Mouse (Mus musculus) CH12.LX (cell line): Measurements from ENCODE around the gene Scpep1. TPM values are rescaled to one million over a fixed set of nuclear protein-coding genes. Genes with fewer than 3 reads are reported as not detected.
A peak's percentile ranks its signal among the peaks of the same experiment; 100 is the strongest.

ENCODE experiments used
- DNase-seq: peaks from one replicate; pipeline ENCODE4 v3.0.0-alpha.2; 2013; ENCODE audit errors: extremely low read depth
- H3K27ac ChIP-seq: 2 replicates; pipeline ENCODE4 v1.5.1; 2012; ENCODE audit warnings: low read depth, mild to moderate bottlenecking, control low read depth, moderate library complexity; ENCODE audit not compliant: insufficient read depth
- H3K27me3 ChIP-seq: replicated peaks from 2 replicates; pipeline ENCODE3; 2012; ENCODE audit warnings: inconsistent platforms
- H3K36me3 ChIP-seq, 2 experiments: replicated peaks in 1 of 2; 2 replicates each; pipeline versions ENCODE3 to v1.6.1; 2012; ENCODE audit warnings: inconsistent platforms in 1 of 2, low read length in 1 of 2, mild to moderate bottlenecking in 1 of 2, mixed read lengths in 1 of 2, moderate library complexity in 1 of 2; ENCODE audit not compliant: control insufficient read depth in 1 of 2, insufficient read depth in 1 of 2
- H3K4me1 ChIP-seq, 2 experiments: 2 replicates each; pipeline ENCODE4 v1.6.1; 2012; ENCODE audit warnings: inconsistent platforms in 1 of 2, moderate library complexity in 1 of 2; ENCODE audit not compliant: insufficient read depth in 2 of 2, control insufficient read depth in 1 of 2
- H3K4me2 ChIP-seq: 2 replicates; pipeline ENCODE4 v1.6.1; 2012; ENCODE audit warnings: low read depth, mild to moderate bottlenecking, control low read depth; ENCODE audit not compliant: poor library complexity, insufficient read depth, severe bottlenecking
- H3K4me3 ChIP-seq, 3 experiments: fragments of 150-350 bp in 1 of 3; sonication (generic) in 1 of 3; replicated peaks in 1 of 3; 2 replicates each; pipeline versions ENCODE3 to v1.5.1; 2011 to 2012; ENCODE audit warnings: low read depth in 2 of 3, low read length in 2 of 3, mild to moderate bottlenecking in 2 of 3, moderate library complexity in 2 of 3, control low read depth in 1 of 3, improper control_type of control experiment in 1 of 3, inconsistent platforms in 1 of 3, mixed read lengths in 1 of 3; ENCODE audit not compliant: poor library complexity in 1 of 3
- H3K79me2 ChIP-seq: replicated peaks from 2 replicates; pipeline ENCODE4 v1.6.1; 2012; ENCODE audit warnings: mild to moderate bottlenecking, moderate library complexity; ENCODE audit not compliant: control insufficient read depth, poor library complexity, insufficient read depth, severe bottlenecking; ENCODE audit errors: extremely low read depth
- H3K9ac ChIP-seq: 2 replicates; pipeline ENCODE4 v1.6.1; 2012; ENCODE audit warnings: low read depth, mild to moderate bottlenecking, control low read depth, moderate library complexity; ENCODE audit not compliant: insufficient read depth
- H3K9me3 ChIP-seq: replicated peaks from 2 replicates; pipeline ENCODE3; 2012; ENCODE audit warnings: low read length, inconsistent platforms, mixed read lengths
- BHLHE40 ChIP-seq: IDR thresholded peaks from 2 replicates; pipeline ENCODE4 v1.6.1; 2011; ENCODE audit warnings: mild to moderate bottlenecking, low read depth, low read length, improper control_type of control experiment
- CHD1 ChIP-seq: IDR thresholded peaks from 2 replicates; pipeline ENCODE4 v1.6.1; 2012; ENCODE audit warnings: low read depth, low read length, improper control_type of control experiment, inconsistent platforms
- CTCF ChIP-seq, 2 experiments: IDR thresholded peaks in 1 of 2; conservative IDR thresholded peaks in 1 of 2; 2 replicates each; pipeline ENCODE4 v1.5.1; 2011 to 2012; ENCODE audit warnings: low read depth in 2 of 2, low read length in 2 of 2, improper control_type of control experiment in 1 of 2, inconsistent platforms in 1 of 2, mild to moderate bottlenecking in 1 of 2, moderate library complexity in 1 of 2
- E2F4 ChIP-seq: IDR thresholded peaks from 2 replicates; pipeline ENCODE4 v1.6.1; 2011; ENCODE audit warnings: low read depth, low read length, improper control_type of control experiment; ENCODE audit not compliant: insufficient replicate concordance
- EP300 ChIP-seq: IDR thresholded peaks from 2 replicates; pipeline ENCODE4 v1.6.1; 2011; ENCODE audit warnings: low read length, improper control_type of control experiment
- ETS1 ChIP-seq: conservative IDR thresholded peaks from 2 replicates; pipeline ENCODE4 v1.6.1; 2012; ENCODE audit warnings: low read depth, mild to moderate bottlenecking, inconsistent platforms, low read length, improper control_type of control experiment, moderate library complexity
- HCFC1 ChIP-seq: IDR thresholded peaks from 2 replicates; pipeline ENCODE4 v1.6.1; 2012; ENCODE audit warnings: low read depth, mild to moderate bottlenecking, inconsistent platforms, low read length, improper control_type of control experiment
- JUN ChIP-seq: IDR thresholded peaks from 2 replicates; pipeline ENCODE4 v1.6.1; 2011; ENCODE audit warnings: low read depth, mild to moderate bottlenecking, low read length, improper control_type of control experiment, moderate library complexity; ENCODE audit not compliant: insufficient read depth
- JUND ChIP-seq: conservative IDR thresholded peaks from 2 replicates; pipeline ENCODE4 v1.6.1; 2011; ENCODE audit warnings: low read depth, low read length, improper control_type of control experiment
- MAFK ChIP-seq: IDR thresholded peaks from 2 replicates; pipeline ENCODE4 v1.6.1; 2011; ENCODE audit warnings: low read length, improper control_type of control experiment; ENCODE audit not compliant: insufficient replicate concordance
- MAZ ChIP-seq: IDR thresholded peaks from 2 replicates; pipeline ENCODE4 v1.6.1; 2012; ENCODE audit warnings: low read depth, mild to moderate bottlenecking, inconsistent platforms, low read length, improper control_type of control experiment, moderate library complexity
- MEF2A ChIP-seq: IDR thresholded peaks from 2 replicates; pipeline ENCODE4 v1.6.1; 2014; ENCODE audit warnings: low read depth, mild to moderate bottlenecking, inconsistent platforms, low read length, improper control_type of control experiment, borderline replicate concordance
- MYC ChIP-seq: IDR thresholded peaks from 2 replicates; pipeline ENCODE4 v1.6.1; 2011; ENCODE audit warnings: low read depth, mild to moderate bottlenecking, improper control_type of control experiment, low read length
- NELFE ChIP-seq: IDR thresholded peaks from 2 replicates; pipeline ENCODE4 v1.6.1; 2011; ENCODE audit warnings: low read depth, low read length, improper control_type of control experiment
- RAD21 ChIP-seq: IDR thresholded peaks from 2 replicates; pipeline ENCODE4 v1.6.1; 2011; ENCODE audit warnings: low read depth, mild to moderate bottlenecking, low read length, improper control_type of control experiment, moderate library complexity
- SIN3A ChIP-seq: IDR thresholded peaks from 2 replicates; pipeline ENCODE4 v1.6.1; 2012; ENCODE audit warnings: low read length, improper control_type of control experiment, inconsistent platforms
- TBP ChIP-seq: conservative IDR thresholded peaks from 2 replicates; pipeline ENCODE4 v1.6.1; 2011; ENCODE audit warnings: low read depth, low read length, improper control_type of control experiment
- TCF12 ChIP-seq: IDR thresholded peaks from 2 replicates; pipeline ENCODE4 v1.6.1; 2014; ENCODE audit warnings: low read depth, mild to moderate bottlenecking, inconsistent platforms, low read length, improper control_type of control experiment
- UBTF ChIP-seq: IDR thresholded peaks from 2 replicates; pipeline ENCODE4 v1.6.1; 2012; ENCODE audit warnings: low read depth, mild to moderate bottlenecking, inconsistent platforms, low read length, improper control_type of control experiment, moderate library complexity
- USF1 ChIP-seq: IDR thresholded peaks from 2 replicates; pipeline ENCODE4 v1.6.1; 2014; ENCODE audit warnings: low read depth, mild to moderate bottlenecking, inconsistent platforms, low read length, improper control_type of control experiment
- ZC3H11A ChIP-seq: IDR thresholded peaks from 2 replicates; pipeline ENCODE4 v1.6.1; 2012; ENCODE audit warnings: low read depth, mild to moderate bottlenecking, inconsistent platforms, low read length, improper control_type of control experiment
- ZKSCAN1 ChIP-seq: IDR thresholded peaks from 2 replicates; pipeline ENCODE4 v1.6.1; 2012; ENCODE audit warnings: low read depth, inconsistent platforms, low read length, improper control_type of control experiment, borderline replicate concordance
- ZMIZ1 ChIP-seq: IDR thresholded peaks from 2 replicates; pipeline ENCODE4 v1.6.1; 2012; ENCODE audit warnings: low read depth, mild to moderate bottlenecking, inconsistent platforms, low read length, improper control_type of control experiment
- dilution Hi-C: fragments of 300-500 bp; cut with MboI; formaldehyde crosslinking; loops from 2 replicates; pipeline ENCODE4 v1.14.3; 2020; ENCODE audit warnings: low sequenced_read_pairs; ENCODE audit not compliant: extremely low pct_unique_long_range_greater_than_20kb, extremely low pct_ligation_motif_present
- in situ Hi-C: fragments of 300-500 bp; cut with MboI; formaldehyde crosslinking; loops from 3 replicates; pipeline ENCODE4 v1.14.3; 2019; ENCODE audit warnings: low sequenced_read_pairs, low pct_ligation_motif_present, low pct_unique_long_range_greater_than_20kb, mixed read lengths
- polyA plus RNA-seq: library from polyadenylated mRNA; unstranded; fragments of >175 nt; gene quantifications from 2 replicates; pipeline ENCODE4 v1.2.1, GENCODE M21; 2012; ENCODE audit warnings: low read depth; ENCODE audit not compliant: insufficient read length
- total RNA-seq, 2 experiments: library from RNA; depleted of rRNA; stranded (reverse); fragments of 300-350 nt in 1 of 2; fragments of >200 nt in 1 of 2; gene quantifications; 2 replicates each; pipeline ENCODE4 v1.2.3; 2012 to 2014

Gene Scpep1
- total and polyA plus RNA-seq, 3 experiments: 84.5 to 210 (median 121) TPM

DNA sequence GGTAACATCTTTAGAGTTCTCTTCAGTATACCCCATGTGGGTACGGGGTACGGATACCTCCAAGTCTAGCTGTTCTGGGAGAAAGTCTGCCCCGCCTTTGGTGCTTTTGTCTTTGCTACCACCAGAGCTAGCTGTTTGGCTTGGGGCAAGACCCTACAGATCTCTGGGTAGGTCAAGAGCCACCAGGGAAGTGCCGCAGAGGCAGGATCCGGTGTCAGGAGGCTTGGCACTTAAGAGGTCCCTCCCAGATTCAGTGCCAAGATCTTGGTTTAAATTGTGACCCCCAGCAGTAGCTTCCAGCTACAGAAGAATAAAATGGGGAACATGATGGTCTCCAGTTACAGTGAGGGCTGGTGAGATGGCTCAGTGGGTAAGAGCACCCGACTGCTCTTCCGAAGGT lies 46.3 kb upstream of the Scpep1 start:
- no peak for TF ChIP-seq NELFE
- no peak for TF ChIP-seq EP300
- TF ChIP-seq JUND: no peak
- Histone ChIP-seq H3K4me2 (peak overlapping the region; percentile 58), H3K4me1 (peaks cover 26 to 67% of the 10 kb centered on the region in 2 experiments), H3K9ac (no peak overlapping the region), H3K27ac (no peak overlapping the region), H3K4me3 (peak overlapping the region; percentile 6 to 33 (median 26)), H3K79me2 (peaks cover 37% of the 10 kb centered on the region), H3K27me3 (no peaks in the 10 kb centered on the region), H3K36me3 (peaks cover 10 to 52% of the 10 kb centered on the region in 2 experiments), H3K9me3 (no peaks in the 10 kb centered on the region)
- dilution Hi-C loops (no loop called here), in situ Hi-C loops (loop anchor here (5.0 kb wide), 1 partner anchor 36 kb away; no protein-coding TSS in a partner anchor)
- DNase-seq: no peak

DNA sequence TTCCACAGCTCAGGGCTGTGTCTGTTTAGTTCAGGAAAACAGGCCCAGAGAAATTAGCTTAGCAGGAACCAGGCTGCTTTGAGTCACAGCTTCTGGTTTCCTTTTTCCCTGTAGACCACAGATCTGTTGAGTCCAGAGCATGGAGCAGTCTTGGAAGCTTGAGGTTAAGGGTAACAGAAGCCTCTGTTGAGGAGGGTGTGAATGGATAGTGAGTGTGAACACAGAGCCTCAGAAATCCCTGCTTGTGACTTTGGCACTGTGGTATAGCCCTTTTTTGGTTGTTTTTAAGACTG lies 45.2 kb upstream of the Scpep1 start:
- in situ Hi-C loops: loop anchor here (5.0 kb wide), 1 partner anchor 37 kb away; no protein-coding TSS in a partner anchor

GRCm38 (mm10) chr11:88999723-89000526 lies 44.7 kb upstream of the Scpep1 start:
- Histone ChIP-seq H3K9me3 (no peaks in the 10 kb centered on the region), H3K27ac (peak overlapping the region; percentile 7), H3K27me3 (no peaks in the 10 kb centered on the region), H3K79me2 (peaks cover 37% of the 10 kb centered on the region), H3K4me2 (peak overlapping the region; percentile 58), H3K4me1 (peaks cover 26 to 61% of the 10 kb centered on the region in 2 experiments), H3K9ac (peak overlapping the region; percentile 50), H3K4me3 (peak overlapping the region; percentile 76 to 85 (median 84)), H3K36me3 (peaks cover 5 to 36% of the 10 kb centered on the region in 2 experiments)
- dilution Hi-C loops: no loop called here
- no peak for DNase-seq
- in situ Hi-C loops: loop anchor here (5.0 to 10.0 kb wide), 2 partner anchors 37 to 305 kb away; partner anchors contain the start of gene Nog
- TF ChIP-seq RAD21: no peak
- TF ChIP-seq MAFK: no peak
- TF ChIP-seq TCF12: no peak
- TF ChIP-seq UBTF: no peak
- TF ChIP-seq ETS1: no peak
- TF ChIP-seq USF1: no peak
- TF ChIP-seq BHLHE40: no peak
- TF ChIP-seq SIN3A: peak; percentile 44; the same call in 1 of the 2 replicates
- TF ChIP-seq MEF2A: no peak
- TF ChIP-seq CHD1: peak; percentile 30; the same call in 1 of the 2 replicates
- TF ChIP-seq E2F4: no peak
- TF ChIP-seq ZKSCAN1: no peak
- no peak for TF ChIP-seq JUN
- no peak for TF ChIP-seq TBP
- TF ChIP-seq ZMIZ1: no peak
- TF ChIP-seq MAZ: no peak

More for the DNA sequence above, 45.2 kb upstream of the Scpep1 start:
- dilution Hi-C loops: no loop called here
- Histone ChIP-seq H3K36me3 (peaks cover 6 to 41% of the 10 kb centered on the region in 2 experiments), H3K4me1 (peaks cover 26 to 61% of the 10 kb centered on the region in 2 experiments), H3K9ac (peak overlapping the region; percentile 50), H3K4me2 (peak overlapping the region; percentile 58), H3K27ac (no peak overlapping the region), H3K4me3 (peak overlapping the region; percentile 76 to 85 (median 84)), H3K27me3 (no peaks in the 10 kb centered on the region), H3K9me3 (no peaks in the 10 kb centered on the region), H3K79me2 (peaks cover 37% of the 10 kb centered on the region)
- TF ChIP-seq JUND (no peak), HCFC1 (no peak), MYC (no peak), ZC3H11A (no peak), JUN (no peak), MEF2A (no peak), CTCF (conservative IDR thresholded peaks at IDR 0.05 in 1 of 2, IDR thresholded peaks at IDR 0.05 in 1 of 2; ENCODE audit: low read depth in 2 of 2, low read length in 2 of 2) (no peak), RAD21 (no peak), TCF12 (no peak), NELFE (no peak), E2F4 (no peak)
- no peak for DNase-seq
